Mouse (Mus musculus) G1E (cell line): ENCODE data around the gene Elovl3.
"Not testable (repeated sequence)": the region's sequence is repeated elsewhere in the genome, so short reads cannot be mapped to it uniquely, and the experiment has no call there.

Experiments
- CTCF ChIP-seq: IDR thresholded peaks from 2 replicates; pipeline ENCODE4 v1.5.1; 2012; ENCODE audit warnings: low read depth, low read length, inconsistent platforms, mixed read lengths
- GATA1 ChIP-seq: IDR thresholded peaks from 2 replicates; pipeline ENCODE4 v1.6.1; 2012; ENCODE audit warnings: borderline replicate concordance, low read length, inconsistent platforms, mixed read lengths
- POLR2AphosphoS5 ChIP-seq: IDR thresholded peaks from 2 replicates; pipeline ENCODE4 v1.6.1; 2012; ENCODE audit warnings: low read depth, low read length, inconsistent platforms; ENCODE audit not compliant: insufficient replicate concordance
- TAL1 ChIP-seq: conservative IDR thresholded peaks from 2 replicates; pipeline ENCODE4 v1.6.1; 2012; ENCODE audit warnings: low read depth, low read length, inconsistent platforms, mixed read lengths

DNA sequence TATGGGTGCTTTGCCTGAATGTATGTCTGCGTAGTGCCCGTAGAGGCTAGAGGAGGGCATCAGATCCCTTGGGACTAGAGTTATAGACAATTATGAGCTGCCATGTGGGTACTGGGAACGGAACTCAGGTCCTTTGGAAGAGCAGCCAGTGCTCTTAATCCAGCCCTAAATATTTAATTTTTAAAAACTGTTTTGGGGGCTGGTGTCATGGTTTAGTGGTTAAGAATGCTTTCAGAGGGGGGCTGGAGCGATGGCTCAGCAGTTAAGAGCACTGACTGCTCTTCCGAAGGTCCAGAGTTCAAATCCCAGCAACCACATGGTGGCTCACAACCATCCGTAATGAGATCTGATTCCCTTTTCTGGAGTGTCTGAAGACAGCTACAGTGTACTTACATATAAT is 2.0 kb upstream of the Elovl3 start:
- not testable (repeated sequence) for TF ChIP-seq GATA1, CTCF, POLR2AphosphoS5, TAL1
